Mouse (Mus musculus) megakaryocyte, embryonic 14.5 days (primary cell): ENCODE measurements around the gene Mogat2. TPM values are rescaled to one million over a fixed set of nuclear protein-coding genes. Genes with fewer than 3 reads are reported as not detected.

Experiments used
- H3K27me3 ChIP-seq: replicated peaks from 2 replicates; pipeline ENCODE3; 2012; ENCODE audit warnings: inconsistent platforms
- H3K36me3 ChIP-seq: replicated peaks from 2 replicates; pipeline ENCODE3; 2012; ENCODE audit warnings: low read length, inconsistent platforms, mixed read lengths
- H3K4me1 ChIP-seq: 2 replicates; pipeline ENCODE4 v1.6.1; 2012; ENCODE audit warnings: inconsistent platforms
- H3K4me3 ChIP-seq: replicated peaks from 2 replicates; pipeline ENCODE3; 2012; ENCODE audit warnings: moderate library complexity, mild to moderate bottlenecking, inconsistent platforms
- H3K9me3 ChIP-seq: 2 replicates; pipeline ENCODE4 v1.6.1; 2012; ENCODE audit warnings: inconsistent platforms
- FLI1 ChIP-seq: IDR thresholded peaks from 2 replicates; pipeline ENCODE4 v1.6.1; 2012; ENCODE audit warnings: low read length, inconsistent platforms, mixed read lengths
- GATA1 ChIP-seq: IDR thresholded peaks from 3 replicates; pipeline ENCODE4 v1.6.1; 2012; ENCODE audit warnings: mixed read lengths, low read length, inconsistent platforms, borderline replicate concordance
- polyA plus RNA-seq: library from polyadenylated mRNA; stranded (reverse); fragments of >175 nt; gene quantifications from 2 replicates; pipeline ENCODE4 v1.2.3, GENCODE M21; 2012; ENCODE audit warnings: low replicate concordance; ENCODE audit not compliant: insufficient read depth

Mogat2 gene
- polyA plus RNA-seq, 1 experiment, result 0.34 TPM

- H3K4me3 ChIP-seq, result no peak overlapping the region
- H3K9me3 ChIP-seq, result no peaks in the 10 kb centered on the region
- H3K27me3 ChIP-seq, result peaks cover 91% of the 10 kb centered on the region
- H3K36me3 ChIP-seq, result no peaks in the 10 kb centered on the region
- H3K4me1 ChIP-seq, result no peaks in the 10 kb centered on the region
- no peak for TF ChIP-seq FLI1
- no peak for TF ChIP-seq GATA1
Measured at GRCm38 (mm10) chr7:99224225-99224624, 14.2 kb downstream of the Mogat2 start.

- Histone ChIP-seq H3K9me3 (no peaks in the 10 kb centered on the region), H3K36me3 (no peaks in the 10 kb centered on the region), H3K27me3 (peaks cover 85% of the 10 kb centered on the region), H3K4me3 (no peak overlapping the region), H3K4me1 (no peaks in the 10 kb centered on the region)
- TF ChIP-seq FLI1, result no peak
- no peak for TF ChIP-seq GATA1
Measured at GRCm38 (mm10) chr7:99217338-99218074, 20.9 kb downstream of the Mogat2 start.

GRCm38 (mm10) chr7:99215347-99215855, 23.0 kb downstream of the Mogat2 start:
- TF ChIP-seq FLI1 (no peak), GATA1 (no peak)
- Histone ChIP-seq H3K27me3 (peaks cover 74% of the 10 kb centered on the region), H3K4me3 (no peak overlapping the region), H3K9me3 (peaks cover 5% of the 10 kb centered on the region), H3K36me3 (no peaks in the 10 kb centered on the region), H3K4me1 (no peaks in the 10 kb centered on the region)

GRCm38 (mm10) chr7:99214621-99215185, 23.7 kb downstream of the Mogat2 start:
- no peak for TF ChIP-seq GATA1
- no peak for TF ChIP-seq FLI1
- H3K27me3 ChIP-seq, result peaks cover 74% of the 10 kb centered on the region
- H3K4me3 ChIP-seq, result no peak overlapping the region
- no peaks in the 10 kb centered on the region for H3K4me1 ChIP-seq
- peaks cover 5% of the 10 kb centered on the region for H3K9me3 ChIP-seq
- H3K36me3 ChIP-seq, result no peaks in the 10 kb centered on the region

GRCm38 (mm10) chr7:99213686-99214085, 24.7 kb downstream of the Mogat2 start:
- no peaks in the 10 kb centered on the region for H3K4me1 ChIP-seq
- TF ChIP-seq FLI1 (no peak), GATA1 (no peak)
- H3K9me3 ChIP-seq, result peaks cover 5% of the 10 kb centered on the region
- H3K27me3 ChIP-seq, result peaks cover 66% of the 10 kb centered on the region
- H3K36me3 ChIP-seq, result no peaks in the 10 kb centered on the region
- H3K4me3 ChIP-seq, result no peak overlapping the region

- H3K36me3 ChIP-seq, result no peaks in the 10 kb centered on the region
- H3K4me3 ChIP-seq, result no peak overlapping the region
- peaks cover 63% of the 10 kb centered on the region for H3K27me3 ChIP-seq
- no peaks in the 10 kb centered on the region for H3K4me1 ChIP-seq
- TF ChIP-seq FLI1 (no peak), GATA1 (no peak)
- H3K9me3 ChIP-seq, result peaks cover 5% of the 10 kb centered on the region
Measured at GRCm38 (mm10) chr7:99213056-99213455, 25.4 kb downstream of the Mogat2 start.

GRCm38 (mm10) chr7:99208704-99209103, 29.7 kb downstream of the Mogat2 start:
- TF ChIP-seq GATA1 (no peak), FLI1 (no peak)
- H3K27me3 ChIP-seq, result peaks cover 56% of the 10 kb centered on the region
- no peak overlapping the region for H3K4me3 ChIP-seq
- peaks cover 5% of the 10 kb centered on the region for H3K9me3 ChIP-seq
- H3K36me3 ChIP-seq, result no peaks in the 10 kb centered on the region
- H3K4me1 ChIP-seq, result no peaks in the 10 kb centered on the region; the same call in 1 of the 2 replicates

- peaks cover 61% of the 10 kb centered on the region for H3K27me3 ChIP-seq
- no peak overlapping the region for H3K4me3 ChIP-seq
- TF ChIP-seq GATA1, result no peak
- no peak for TF ChIP-seq FLI1
- no peaks in the 10 kb centered on the region for H3K36me3 ChIP-seq
- no peaks in the 10 kb centered on the region; the same call in 1 of the 2 replicates for H3K4me1 ChIP-seq
- no peaks in the 10 kb centered on the region for H3K9me3 ChIP-seq
Measured at GRCm38 (mm10) chr7:99206364-99206763, 32.1 kb downstream of the Mogat2 start.

GRCm38 (mm10) chr7:99202163-99202562, 36.3 kb downstream of the Mogat2 start:
- H3K27me3 ChIP-seq, result peaks cover 69% of the 10 kb centered on the region
- H3K36me3 ChIP-seq, result no peaks in the 10 kb centered on the region
- no peak overlapping the region for H3K4me3 ChIP-seq
- H3K4me1 ChIP-seq, result no peaks in the 10 kb centered on the region; the same call in 1 of the 2 replicates
- TF ChIP-seq GATA1 (no peak), FLI1 (no peak)
- no peaks in the 10 kb centered on the region for H3K9me3 ChIP-seq

- Histone ChIP-seq H3K4me1 (no peaks in the 10 kb centered on the region; the same call in 1 of the 2 replicates), H3K36me3 (no peaks in the 10 kb centered on the region), H3K4me3 (no peak overlapping the region), H3K9me3 (peaks cover 10% of the 10 kb centered on the region), H3K27me3 (peaks cover 64% of the 10 kb centered on the region)
- TF ChIP-seq GATA1, result no peak
- TF ChIP-seq FLI1, result no peak
Measured at GRCm38 (mm10) chr7:99200290-99200689, 38.1 kb downstream of the Mogat2 start.
